Mouse (Mus musculus) stomach, embryonic 14.5 days (tissue): ENCODE measurements at regions not wholly inside any gene's neighbourhood (a gene's known extent, or its start where the extent isn't known, plus 50 kb on each side); places are given as distances from the start of the nearest gene placed in this dataset.

Experiments
- ATAC-seq: fragments of 200-750 bp; cut with Nextera tagmentation; 2 replicates; pipeline ENCODE4 v1.8.0; 2017; ENCODE audit warnings: low read depth, moderate TSS enrichment; ENCODE audit not compliant: insufficient number of reproducible peaks, insufficient read depth, low FRiP score
- H3K27ac ChIP-seq: fragments of 300-500 bp; sonication (generic); 2 replicates; pipeline ENCODE4 v1.5.1; 2014; ENCODE audit warnings: mild to moderate bottlenecking, low read length, moderate library complexity, mixed read lengths
- H3K27me3 ChIP-seq: fragments of 300-500 bp; sonication (generic); 2 replicates; pipeline ENCODE4 v1.6.1; 2014; ENCODE audit warnings: low read length, control low read depth, mixed read lengths; ENCODE audit not compliant: control insufficient read depth, insufficient read depth
- H3K36me3 ChIP-seq: fragments of 300-500 bp; sonication (generic); 2 replicates; pipeline ENCODE4 v1.6.1; 2014; ENCODE audit warnings: mild to moderate bottlenecking, control low read depth, low read length, moderate library complexity, mixed read lengths; ENCODE audit not compliant: control insufficient read depth, insufficient read depth
- H3K4me1 ChIP-seq: fragments of 300-500 bp; sonication (generic); 2 replicates; pipeline ENCODE4 v1.6.1; 2014; ENCODE audit warnings: low read length, control low read depth, mixed read lengths; ENCODE audit not compliant: control insufficient read depth, insufficient read depth
- H3K4me2 ChIP-seq: fragments of 300-500 bp; sonication (generic); replicated peaks from 2 replicates; pipeline ENCODE4 v1.6.1; 2014; ENCODE audit warnings: low read depth, low read length, control low read depth
- H3K4me3 ChIP-seq: fragments of 300-500 bp; sonication (generic); 2 replicates; pipeline ENCODE4 v1.5.1; 2014; ENCODE audit warnings: low read depth, low read length, control low read depth
- H3K9ac ChIP-seq: fragments of 300-500 bp; sonication (generic); replicated peaks from 2 replicates; pipeline ENCODE4 v1.6.1; 2014; ENCODE audit warnings: low read depth, mild to moderate bottlenecking, control low read depth, low read length, moderate library complexity, mixed read lengths
- H3K9me3 ChIP-seq: fragments of 300-500 bp; sonication (generic); 2 replicates; pipeline ENCODE4 v1.6.1; 2016; ENCODE audit warnings: low read depth, low read length, control low read depth; ENCODE audit not compliant: control insufficient read depth
- WGBS: fragments of 180-500 bp; shearing (Covaris S2); extraction: QIAGEN DNeasy Blood & Tissue Kit; methylation state at CpG from one replicate; pipeline ENCODE4 v1.1.7; 2014; 5-methylcytosine and 5-hydroxymethylcytosine counted together

DNA sequence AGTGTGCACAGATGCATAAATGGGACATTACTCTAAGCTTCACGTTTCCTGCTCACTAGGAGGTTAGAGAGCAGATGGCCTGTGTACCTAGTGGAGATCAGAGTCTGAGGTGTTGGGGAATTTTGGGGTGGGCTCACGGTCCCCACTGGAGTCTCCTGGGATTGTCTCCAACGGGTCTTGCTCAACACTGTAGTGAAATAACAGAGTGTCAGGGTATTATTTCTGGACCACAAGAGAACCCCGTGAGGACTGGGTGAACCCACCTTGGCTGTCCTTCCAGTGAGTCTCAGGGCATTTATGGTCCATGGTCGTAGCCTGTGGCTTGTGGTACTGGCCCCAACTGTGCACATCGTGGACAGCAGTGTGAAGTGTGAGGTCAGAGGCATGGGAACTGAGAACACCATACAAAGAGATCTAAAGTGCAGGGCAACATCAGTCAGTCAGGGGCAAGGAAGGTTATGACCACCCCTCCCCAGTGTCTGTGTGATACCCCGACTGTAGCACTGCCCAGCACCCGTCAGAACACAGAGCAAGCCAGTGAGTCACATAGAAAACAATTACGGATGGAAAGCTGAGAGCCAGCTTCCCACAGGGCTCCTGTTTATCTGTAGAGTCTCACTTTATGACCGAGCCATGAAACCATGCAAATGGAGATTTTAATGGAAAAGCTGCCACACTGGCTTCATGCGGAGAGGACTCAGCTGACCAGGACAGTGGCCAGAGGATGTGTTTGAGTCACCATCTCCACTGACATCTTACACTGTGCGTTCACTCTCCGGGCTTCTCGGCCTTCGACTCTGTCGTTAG is 77.3 kb upstream of the Pmepa1 start:
- Histone ChIP-seq H3K36me3 (no peaks in the 10 kb centered on the region), H3K4me2 (no peak overlapping the region), H3K27me3 (no peaks in the 10 kb centered on the region), H3K9me3 (no peaks in the 10 kb centered on the region), H3K27ac (peak overlapping the region; percentile 94; the same call in 1 of the 2 replicates), H3K9ac (no peak overlapping the region), H3K4me3 (no peak overlapping the region), H3K4me1 (peaks cover 24% of the 10 kb centered on the region)
- ATAC-seq = no peak
- 74% methylated on average over 16 of the region's 16 CpGs for WGBS

DNA sequence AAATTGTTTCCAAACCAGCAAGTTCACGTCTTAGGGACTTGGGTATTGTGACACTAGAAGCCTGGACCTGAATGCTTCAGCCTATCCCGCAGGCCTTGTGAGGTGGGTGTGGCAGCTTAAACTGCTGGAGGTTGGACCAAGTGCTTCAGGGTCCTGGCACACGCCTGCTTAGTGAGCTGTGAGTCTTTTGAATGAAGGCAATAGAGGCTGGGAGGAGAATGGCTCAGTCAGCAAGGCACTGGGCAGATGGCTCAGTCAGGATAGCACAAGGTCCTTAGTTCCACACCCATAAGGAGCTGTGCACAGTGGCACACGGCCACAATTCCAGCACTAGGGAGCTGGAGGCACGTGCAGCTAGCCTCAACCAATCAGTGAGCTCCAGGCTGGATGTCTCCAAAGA is 80.5 kb upstream of the Pmepa1 start:
- Histone ChIP-seq H3K4me3 (no peak overlapping the region), H3K4me2 (no peak overlapping the region), H3K27ac (no peak overlapping the region), H3K9me3 (no peaks in the 10 kb centered on the region), H3K9ac (no peak overlapping the region), H3K27me3 (no peaks in the 10 kb centered on the region), H3K36me3 (no peaks in the 10 kb centered on the region), H3K4me1 (peaks cover 15% of the 10 kb centered on the region)
- 65% methylated on average over 5 of the region's 5 CpGs for WGBS
- ATAC-seq = no peak

DNA sequence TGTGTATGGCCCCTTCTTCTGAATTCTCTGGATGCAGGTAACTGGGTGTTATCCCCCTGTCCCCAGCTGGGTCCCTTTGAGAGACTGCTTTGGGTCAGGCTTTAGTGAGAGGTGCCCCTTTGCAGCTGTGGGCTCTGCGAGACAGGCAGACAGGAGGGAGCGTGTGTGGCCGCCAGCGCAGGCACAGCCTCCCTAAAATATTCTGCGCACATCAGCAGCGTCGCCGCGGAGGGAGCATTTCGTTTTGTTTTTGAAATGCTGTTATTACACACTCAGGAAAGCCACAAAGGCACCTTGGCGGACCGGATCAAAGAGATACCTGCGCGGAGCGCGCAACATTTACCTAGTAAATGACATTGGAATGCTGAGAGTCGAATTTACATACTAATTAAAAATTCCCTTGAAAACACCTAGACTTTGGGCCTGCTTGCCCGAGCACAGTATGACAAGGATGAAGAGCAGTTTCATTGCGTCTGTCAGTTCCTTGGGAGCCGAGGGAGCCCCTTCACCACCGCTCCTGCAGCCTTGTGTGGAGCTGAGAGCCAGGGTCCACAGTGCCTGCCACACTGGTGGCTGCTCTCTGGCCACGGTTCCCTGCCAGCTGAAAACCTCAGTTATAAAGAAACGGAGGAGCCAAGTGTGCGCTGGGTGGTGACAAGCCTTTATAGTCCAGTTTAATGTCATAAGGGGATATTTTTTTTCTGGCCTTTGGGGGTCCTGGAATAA is 89.3 kb upstream of the Pmepa1 start:
- ATAC-seq = no peak
- H3K9me3 ChIP-seq = no peaks in the 10 kb centered on the region
- H3K4me1 ChIP-seq = 0 out of 2 replicates have a peak, but pooled peaks cover 4% of the 10 kb centered on the region
- H3K27ac ChIP-seq = no peak overlapping the region
- H3K4me3 ChIP-seq = no peak overlapping the region
- H3K36me3 ChIP-seq = no peaks in the 10 kb centered on the region
- WGBS = 16% methylated on average over 24 of the region's 24 CpGs
- no peak overlapping the region for H3K4me2 ChIP-seq
- H3K9ac ChIP-seq = no peak overlapping the region
- no peaks in the 10 kb centered on the region for H3K27me3 ChIP-seq

DNA sequence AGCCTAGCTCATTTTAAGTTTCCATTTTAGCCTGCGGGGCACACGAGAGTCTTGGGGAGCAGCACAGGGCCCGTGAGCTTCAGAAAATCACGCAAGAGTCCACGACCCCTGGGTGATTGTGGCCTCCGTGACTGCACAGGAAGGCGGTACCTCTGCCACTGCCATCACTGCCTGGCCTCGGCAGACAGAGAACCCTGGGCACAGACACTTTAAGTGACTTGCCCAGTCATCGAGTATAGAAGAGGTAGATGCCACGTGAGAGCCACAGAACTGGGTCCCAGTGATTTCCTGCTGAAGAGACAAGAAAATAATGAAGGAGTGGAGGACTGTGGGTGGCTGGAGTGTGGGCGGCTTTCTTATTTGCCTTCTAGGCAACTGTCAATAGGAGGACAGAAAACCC is 90.4 kb upstream of the Pmepa1 start:
- Histone ChIP-seq H3K4me3 (no peak overlapping the region), H3K4me1 (0 out of 2 replicates have a peak, but pooled peaks cover 4% of the 10 kb centered on the region), H3K9me3 (peaks cover under 1% of the 10 kb centered on the region; the same call in 1 of the 2 replicates), H3K4me2 (no peak overlapping the region), H3K27ac (no peak overlapping the region), H3K36me3 (no peaks in the 10 kb centered on the region), H3K27me3 (no peaks in the 10 kb centered on the region), H3K9ac (no peak overlapping the region)
- WGBS = 66% methylated on average over 11 of the region's 11 CpGs
- ATAC-seq = no peak

DNA sequence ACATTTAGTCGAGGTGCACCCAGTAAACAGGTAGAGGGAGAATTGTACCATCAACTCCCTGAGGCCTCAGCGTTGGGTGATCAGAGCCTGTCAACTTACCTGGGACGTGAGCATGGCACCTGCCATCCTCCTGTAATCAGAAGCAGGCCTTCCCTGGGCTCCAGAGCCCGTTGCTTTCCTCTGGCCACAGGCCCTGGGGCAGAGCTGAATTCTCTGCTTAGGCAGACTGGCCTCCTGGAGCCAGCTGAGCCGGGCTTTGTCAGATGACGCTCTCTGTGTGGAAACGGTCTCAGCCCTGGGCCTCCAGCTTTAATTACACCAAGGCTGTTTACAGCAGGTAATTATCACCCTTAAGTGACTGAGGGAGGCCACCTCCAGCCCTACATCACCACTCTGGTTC is 92.6 kb upstream of the Pmepa1 start:
- no peaks in the 10 kb centered on the region for H3K27me3 ChIP-seq
- no peaks in the 10 kb centered on the region for H3K36me3 ChIP-seq
- no peak overlapping the region for H3K9ac ChIP-seq
- no peak overlapping the region for H3K4me3 ChIP-seq
- H3K4me2 ChIP-seq = no peak overlapping the region
- H3K27ac ChIP-seq = no peak overlapping the region
- H3K4me1 ChIP-seq = 0 out of 2 replicates have a peak, but pooled peaks cover 4% of the 10 kb centered on the region
- no peak for ATAC-seq
- 59% methylated on average over 7 of the region's 7 CpGs for WGBS
- H3K9me3 ChIP-seq = peaks cover 10% of the 10 kb centered on the region; the same call in 1 of the 2 replicates

DNA sequence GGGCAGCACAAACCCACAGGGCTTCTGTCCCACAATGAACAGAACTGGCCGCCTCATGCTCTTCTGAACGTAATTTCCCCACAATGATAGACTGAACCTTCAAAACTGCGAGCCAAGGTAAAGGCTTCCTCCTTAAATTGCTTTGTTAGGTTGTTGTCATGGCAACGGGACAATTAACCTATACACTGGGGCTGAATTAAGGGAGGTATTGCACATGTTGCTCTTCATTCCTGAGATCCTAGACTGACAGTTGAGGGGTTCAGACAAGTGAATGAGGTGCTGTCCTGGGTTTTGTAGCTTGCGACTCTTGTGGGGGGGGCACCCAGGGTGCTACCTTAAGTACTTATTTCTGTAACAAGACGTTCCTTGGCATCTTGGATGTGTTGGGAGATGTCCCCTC is 100.6 kb upstream of the Pmepa1 start:
- H3K9me3 ChIP-seq = peaks cover 7% of the 10 kb centered on the region; the same call in 1 of the 2 replicates
- no peak overlapping the region for H3K4me3 ChIP-seq
- ATAC-seq = no peak
- H3K27me3 ChIP-seq = no peaks in the 10 kb centered on the region
- no peak overlapping the region for H3K9ac ChIP-seq
- WGBS = 83% methylated on average over 6 of the region's 6 CpGs
- H3K36me3 ChIP-seq = no peaks in the 10 kb centered on the region
- H3K4me2 ChIP-seq = no peak overlapping the region
- H3K27ac ChIP-seq = no peak overlapping the region
- H3K4me1 ChIP-seq = peaks cover 24% of the 10 kb centered on the region

DNA sequence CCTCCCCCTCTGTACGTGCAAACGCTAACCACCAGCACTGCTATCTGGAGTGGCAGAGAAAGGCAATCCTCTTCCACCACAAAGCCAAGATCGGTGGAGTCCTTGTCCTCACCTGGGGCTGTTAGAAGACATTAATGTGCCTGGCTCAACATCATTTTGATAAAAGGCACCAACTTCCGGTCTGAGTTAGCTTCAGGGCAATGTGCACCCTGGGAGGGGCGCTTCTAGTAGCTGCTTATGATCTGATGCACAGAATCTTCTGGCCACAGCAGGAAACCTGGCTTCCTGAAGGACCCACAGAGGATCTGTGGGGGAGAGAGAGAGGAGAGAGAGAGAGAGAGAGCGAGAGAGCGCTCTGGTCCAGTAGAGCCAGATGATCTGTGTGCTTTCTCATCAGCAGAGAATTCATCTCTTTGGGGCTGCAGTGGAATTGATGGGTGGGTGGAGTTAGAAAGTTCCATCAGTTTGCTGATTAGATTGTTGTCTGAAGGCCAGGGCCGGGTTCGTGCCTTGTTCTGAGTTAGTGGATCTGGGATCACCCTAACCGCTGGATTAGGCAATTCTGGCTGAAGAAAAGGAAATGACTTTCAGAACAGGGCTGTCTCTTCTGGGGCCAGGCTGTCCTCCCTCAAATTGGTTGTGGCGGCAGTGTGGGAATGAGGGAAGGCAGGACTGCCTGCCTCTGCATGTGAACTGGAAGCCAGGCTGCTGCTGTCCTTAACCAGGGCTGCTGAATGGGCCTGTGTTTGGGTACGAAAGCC is 101.3 kb upstream of the Pmepa1 start:
- H3K36me3 ChIP-seq = no peaks in the 10 kb centered on the region
- no peaks in the 10 kb centered on the region for H3K27me3 ChIP-seq
- no peaks in the 10 kb centered on the region; the same call in 1 of the 2 replicates for H3K9me3 ChIP-seq
- H3K27ac ChIP-seq = peak overlapping the region; percentile 40; the same call in 1 of the 2 replicates
- H3K4me2 ChIP-seq = no peak overlapping the region
- no peak overlapping the region for H3K9ac ChIP-seq
- no peak for ATAC-seq
- H3K4me3 ChIP-seq = no peak overlapping the region
- peaks cover 31% of the 10 kb centered on the region for H3K4me1 ChIP-seq
- 48% methylated on average over 10 of the region's 12 CpGs for WGBS

DNA sequence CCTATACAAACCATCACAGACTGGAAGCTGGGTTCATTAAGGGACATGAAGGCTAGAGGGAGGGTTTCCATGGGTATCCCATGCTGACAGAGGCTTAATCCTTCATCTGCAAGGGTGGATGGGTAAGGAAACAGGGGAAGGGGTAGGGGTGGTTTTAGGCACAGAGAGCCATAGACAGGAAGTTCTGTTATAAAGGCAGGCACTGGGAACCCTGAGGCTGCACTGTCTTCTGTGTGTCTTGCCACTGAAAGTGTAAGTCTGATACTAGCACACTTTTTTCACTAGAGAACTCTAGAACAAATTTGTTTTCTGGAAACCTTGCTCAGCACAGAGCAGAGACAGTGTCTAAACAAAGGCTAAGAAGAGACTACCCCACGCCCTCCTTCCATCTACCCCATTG is 103.4 kb upstream of the Pmepa1 start:
- 52% methylated on average over 1 of the region's 1 CpGs for WGBS
- Histone ChIP-seq H3K27ac (peak overlapping the region; percentile 89), H3K4me1 (peaks cover 36% of the 10 kb centered on the region), H3K9me3 (no peaks in the 10 kb centered on the region), H3K27me3 (no peaks in the 10 kb centered on the region), H3K36me3 (no peaks in the 10 kb centered on the region), H3K4me2 (no peak overlapping the region), H3K4me3 (no peak overlapping the region), H3K9ac (no peak overlapping the region)
- ATAC-seq = no peak
